Mouse (Mus musculus): Measurements from ENCODE around the gene Epha6. TPM values are rescaled to one million over a fixed set of nuclear protein-coding genes. Genes with fewer than 3 reads are reported as not detected.

Epha6 gene
- total and polyA plus RNA-seq, 3 experiments, result 0.31 TPM; not detected in 2

DNA sequence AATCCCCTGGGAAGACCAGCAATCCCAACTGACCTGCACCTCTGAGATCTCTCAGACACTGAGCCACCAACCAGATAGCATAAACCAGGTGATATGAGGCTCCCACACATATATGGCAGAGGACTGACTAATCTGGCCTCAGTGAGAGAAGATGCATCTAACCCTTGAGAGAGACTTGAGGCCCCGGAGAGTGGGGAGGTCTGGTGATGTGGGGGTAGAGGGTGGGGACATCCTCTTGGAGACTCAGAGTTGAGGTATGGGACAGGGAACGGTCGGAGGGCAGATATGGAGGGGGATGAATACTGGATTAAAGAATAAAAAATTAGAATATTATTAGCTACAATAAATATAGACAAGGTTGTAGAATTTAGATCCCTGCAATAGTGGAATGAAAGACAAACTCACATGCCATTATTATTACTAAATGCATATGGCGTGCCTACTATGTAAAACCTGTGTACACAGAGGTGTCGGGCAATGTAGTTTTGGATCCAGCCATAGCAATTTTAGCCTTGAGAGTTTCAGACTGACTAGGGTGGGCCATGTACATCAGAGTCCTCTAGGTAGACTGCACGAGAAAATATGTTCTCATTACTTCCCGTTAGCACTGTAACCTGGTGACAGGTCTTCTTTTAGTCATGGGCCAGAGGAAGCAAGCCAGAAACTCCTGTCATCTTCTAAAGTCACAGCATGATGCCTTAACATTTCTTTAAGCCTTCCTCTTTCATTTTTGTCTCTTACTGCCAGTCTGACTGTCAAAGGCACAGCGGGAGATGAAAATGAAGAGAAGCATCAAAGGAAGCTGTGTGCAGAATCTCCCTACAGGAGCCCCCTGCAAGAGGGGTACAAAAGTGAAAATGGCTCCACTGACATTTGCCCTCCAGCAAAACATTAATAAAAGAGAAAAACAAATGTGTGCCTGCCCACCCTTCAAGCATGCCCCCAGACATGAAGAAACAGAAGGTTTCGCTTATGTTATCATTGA lies 338.7 kb downstream of the Epha6 start:
- DNase-seq, result no peak

- no peak for DNase-seq
Measured at GRCm38 (mm10) chr16:60264719-60265508, 340.4 kb downstream of the Epha6 start.

DNA sequence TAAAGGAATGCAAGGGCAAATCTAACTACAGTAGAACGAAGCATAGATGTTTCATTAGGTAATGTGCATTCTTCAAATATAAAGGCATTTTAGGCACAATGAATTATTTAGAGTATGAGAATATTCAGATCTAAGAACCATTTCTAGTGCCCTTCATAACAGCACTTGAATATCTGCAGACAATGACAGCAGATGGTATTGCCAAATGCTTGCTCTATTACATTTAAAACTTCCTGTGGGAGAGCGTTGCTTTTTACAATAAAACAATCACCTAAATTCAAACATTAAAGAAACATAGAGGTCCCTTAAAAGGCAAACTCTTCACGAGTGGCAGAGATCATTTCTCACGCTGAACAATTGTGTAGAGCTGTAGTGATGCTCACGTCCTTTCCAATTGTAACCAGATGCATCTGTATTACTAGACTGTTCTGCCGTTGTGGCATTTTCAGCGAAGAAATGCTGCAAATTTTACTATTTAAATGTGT lies 347.1 kb downstream of the Epha6 start:
- no peak for DNase-seq

GRCm38 (mm10) chr16:60257623-60258022 lies 347.7 kb downstream of the Epha6 start:
- no peak for DNase-seq

- no peak for DNase-seq
Measured at GRCm38 (mm10) chr16:60257044-60257443, 348.3 kb downstream of the Epha6 start.

DNA sequence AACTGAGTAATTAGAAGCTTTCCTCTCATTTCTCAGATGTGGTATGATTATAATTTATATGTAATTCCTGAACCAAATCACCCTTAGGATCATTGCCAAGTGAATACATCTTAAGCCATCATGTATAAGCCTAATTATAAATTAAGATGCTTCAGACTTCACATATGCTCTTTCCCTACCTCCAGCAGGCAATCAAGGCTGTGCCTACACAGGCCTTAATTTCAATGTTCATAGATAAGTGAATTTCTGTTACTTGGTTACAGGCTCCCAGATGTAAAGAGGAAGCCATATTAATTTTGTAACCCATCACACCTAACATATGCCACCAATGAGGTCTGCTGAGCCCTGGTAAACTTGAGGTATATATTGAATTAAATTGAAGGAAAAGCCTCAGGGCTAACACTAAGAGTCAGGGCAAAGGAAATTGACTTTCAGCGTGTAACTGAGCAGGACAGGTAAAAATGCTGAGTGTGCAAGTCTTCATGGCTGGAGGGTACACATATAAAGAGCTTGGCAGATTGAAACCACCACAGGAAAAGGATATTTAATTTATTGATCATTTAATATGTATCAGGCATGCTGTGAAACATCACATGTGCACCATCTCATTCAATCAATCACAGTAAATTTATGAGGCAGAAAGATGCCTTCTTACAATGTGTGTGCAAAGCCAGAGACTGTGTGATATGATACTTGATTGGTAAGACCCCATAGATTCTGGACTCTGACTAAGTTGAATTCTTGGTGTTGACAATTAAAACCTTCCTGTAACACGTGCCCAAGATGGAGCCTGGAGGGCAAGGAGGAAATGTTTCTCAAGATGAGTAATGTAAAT lies 365.8 kb downstream of the Epha6 start:
- DNase-seq, result no peak

DNA sequence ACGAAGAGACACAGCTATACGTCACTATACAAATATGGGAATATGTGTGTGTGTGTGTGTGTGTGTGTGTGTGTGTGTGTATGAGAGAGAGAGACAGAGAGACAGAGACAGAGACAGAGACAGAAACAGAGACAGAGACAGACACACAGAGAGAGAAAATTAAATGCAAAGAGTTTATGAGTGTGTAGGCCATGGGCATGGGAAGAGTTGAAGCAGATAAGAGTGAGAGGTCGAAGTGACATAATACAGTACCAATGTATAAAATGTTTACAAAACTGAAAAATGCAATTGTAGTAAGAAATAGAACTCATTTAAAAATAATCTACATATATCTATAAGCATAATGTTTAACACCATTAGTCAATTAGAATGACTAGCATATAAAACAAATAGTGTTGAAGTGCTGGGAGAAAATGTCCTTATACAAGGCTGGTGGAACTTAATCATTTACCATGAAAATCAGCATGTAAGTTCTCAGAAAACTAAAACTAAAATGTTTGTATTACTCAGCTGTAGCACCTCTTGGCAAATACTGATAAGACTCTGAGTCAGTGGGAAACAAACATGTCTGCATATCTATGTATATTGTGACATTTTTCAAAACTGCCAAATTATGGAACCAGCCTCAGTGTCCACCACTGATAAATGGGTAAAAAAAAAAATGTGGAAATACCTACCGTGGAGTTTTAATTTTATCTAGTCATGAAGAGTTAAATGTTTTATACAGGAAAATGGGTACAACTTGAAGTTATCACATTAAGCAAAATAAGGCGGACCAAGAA lies 371.2 kb downstream of the Epha6 start:
- DNase-seq, result no peak

DNA sequence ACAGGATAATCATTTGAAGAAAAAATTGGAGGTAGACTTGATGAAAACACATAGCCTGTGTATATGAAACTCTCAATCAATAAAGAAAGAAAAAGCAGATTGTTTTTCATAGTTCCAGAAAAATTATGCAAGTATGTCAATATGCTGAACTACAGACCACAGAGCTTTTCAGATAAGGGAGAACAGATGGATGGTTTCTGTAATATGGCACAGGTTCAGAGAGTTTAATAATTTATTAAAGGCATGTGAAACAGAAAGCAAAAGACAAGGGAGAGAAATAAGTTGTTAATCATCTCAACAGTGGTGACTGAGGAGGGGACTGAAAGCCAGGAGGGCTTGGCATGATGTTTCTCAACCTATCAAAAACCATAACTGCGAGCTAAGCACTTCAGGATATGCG lies 372.3 kb downstream of the Epha6 start:
- DNase-seq, result no peak

DNA sequence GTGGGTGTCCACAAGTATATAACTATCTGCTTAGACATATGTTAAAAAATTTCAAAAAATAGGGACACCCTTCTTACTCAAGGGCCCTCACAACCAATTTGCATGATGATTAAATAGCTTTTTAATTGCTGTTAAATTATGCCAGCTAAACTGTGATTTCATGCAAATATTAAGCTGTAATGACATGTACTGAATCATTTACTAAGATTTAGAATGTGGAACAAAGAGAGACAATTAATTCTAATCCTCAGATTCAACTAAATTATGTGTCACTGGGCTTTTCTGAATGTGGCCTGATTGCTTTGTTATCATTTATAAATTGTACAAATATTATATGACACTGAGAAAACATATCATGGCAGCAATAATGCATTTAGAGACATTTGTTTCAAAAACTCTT lies 396.2 kb downstream of the Epha6 start:
- no peak for DNase-seq

GRCm38 (mm10) chr16:60175580-60175979 lies 429.8 kb downstream of the Epha6 start:
- no peak for DNase-seq

DNA sequence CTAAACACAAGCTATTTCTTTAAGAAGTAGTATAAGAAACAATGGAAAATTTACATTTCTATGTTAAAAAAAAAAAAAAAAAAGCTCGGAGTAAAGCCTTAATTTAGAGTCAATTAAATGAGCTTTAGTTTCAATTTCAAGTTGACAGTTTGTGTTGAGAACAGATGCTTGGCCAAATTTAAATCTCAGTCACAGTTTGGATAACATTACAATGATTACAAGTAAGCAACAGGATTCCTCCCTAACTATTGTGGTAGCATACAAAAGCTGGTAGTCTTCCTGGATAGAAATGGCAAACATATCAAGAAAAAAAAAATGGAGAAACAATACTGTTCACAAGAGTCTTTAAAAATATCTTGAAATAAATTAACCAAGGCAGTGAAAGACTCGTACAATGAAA lies 452.9 kb downstream of the Epha6 start:
- DNase-seq, result no peak

DNA sequence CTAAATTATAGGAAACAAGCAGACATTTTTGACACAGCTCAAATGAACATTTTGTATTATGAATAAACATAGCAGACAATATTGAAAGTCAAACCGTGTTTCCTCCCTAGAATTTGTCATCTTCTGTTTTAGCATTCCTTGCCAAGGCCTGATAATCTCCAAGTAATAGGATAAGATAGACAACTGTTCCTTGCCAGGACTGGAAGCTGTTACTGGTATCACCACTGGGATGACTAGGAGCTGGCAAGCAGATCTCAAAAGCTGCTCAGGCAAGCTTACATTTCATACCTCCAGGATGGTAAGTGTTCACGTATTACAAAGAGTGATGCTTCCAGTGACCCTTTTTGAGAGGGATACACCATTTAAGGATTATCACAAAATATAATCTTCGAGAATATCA lies 461.0 kb downstream of the Epha6 start:
- DNase-seq, result no peak

- no peak for DNase-seq
Measured at GRCm38 (mm10) chr16:60121435-60121834, 483.9 kb downstream of the Epha6 start.

DNA sequence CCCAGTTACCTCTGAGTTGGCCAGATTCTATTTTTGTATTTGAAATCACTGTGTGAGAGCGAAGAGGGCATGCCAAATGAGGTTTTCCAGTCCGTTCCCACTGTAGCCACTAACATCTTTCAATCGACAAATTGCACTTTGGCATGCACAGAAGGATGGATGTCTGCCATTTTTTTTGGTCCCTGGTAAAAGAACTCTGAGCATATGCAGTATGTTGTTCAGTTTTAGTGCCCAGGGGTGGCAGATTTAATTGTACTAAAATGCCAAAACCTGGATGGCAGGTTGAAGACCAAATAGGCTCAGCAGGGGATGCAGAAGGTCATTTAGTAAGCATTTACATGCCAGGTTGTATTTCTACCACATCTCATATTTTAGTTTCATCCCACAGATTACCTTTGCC lies 503.1 kb downstream of the Epha6 start:
- no peak for DNase-seq

DNA sequence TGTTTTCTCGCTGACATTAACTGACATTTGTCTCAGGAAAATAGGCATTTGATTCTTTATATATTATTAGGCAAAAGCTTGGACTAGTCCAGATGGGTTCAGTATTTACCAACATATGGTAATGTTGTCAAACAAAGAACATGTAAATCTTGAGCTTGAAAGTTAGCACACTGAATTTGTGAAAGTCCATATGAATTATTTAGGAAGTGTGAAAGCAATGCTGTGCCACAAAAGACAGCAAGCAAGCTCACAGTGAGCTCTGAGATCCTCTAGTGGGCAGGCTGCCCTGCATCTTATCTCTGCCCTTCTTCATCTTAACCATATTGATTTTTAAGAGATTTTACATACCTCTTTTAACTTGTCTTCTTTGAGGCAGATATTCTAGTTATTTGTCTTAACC lies 510.0 kb downstream of the Epha6 start:
- no peak for DNase-seq

- DNase-seq, result no peak
Measured at GRCm38 (mm10) chr16:60086976-60087375, 518.4 kb downstream of the Epha6 start.

DNA sequence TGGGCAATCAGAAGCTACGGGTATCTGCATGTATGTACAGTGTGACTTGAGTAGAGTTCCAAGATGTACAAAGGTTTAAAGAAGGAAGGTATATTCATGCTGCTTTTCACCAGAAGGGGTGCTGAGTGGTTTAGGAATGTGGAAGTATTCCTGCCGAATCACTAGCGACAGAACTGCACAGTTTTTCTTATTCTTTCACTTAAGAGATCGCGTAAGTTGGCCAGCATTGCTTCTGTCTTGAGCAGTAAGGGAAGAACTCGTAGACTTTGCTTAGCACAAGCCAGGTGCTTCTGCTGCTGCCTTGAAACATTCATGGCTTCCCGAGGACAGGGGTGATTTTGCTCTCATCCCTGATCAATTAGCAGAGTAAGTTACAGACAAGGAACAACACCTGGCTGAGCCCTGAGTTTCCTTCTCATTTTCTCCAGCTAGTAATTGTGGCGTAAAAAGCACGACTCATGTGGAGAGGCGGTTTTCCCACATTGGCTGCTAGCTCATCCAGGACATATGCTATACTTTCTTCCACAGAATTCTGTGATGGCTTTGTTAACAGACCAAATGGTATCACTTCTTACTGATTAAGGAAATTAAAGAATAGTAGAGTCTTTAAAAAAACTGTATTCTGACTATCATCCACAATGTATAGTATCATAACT lies 534.7 kb downstream of the Epha6 start:
- DNase-seq, result no peak

DNA sequence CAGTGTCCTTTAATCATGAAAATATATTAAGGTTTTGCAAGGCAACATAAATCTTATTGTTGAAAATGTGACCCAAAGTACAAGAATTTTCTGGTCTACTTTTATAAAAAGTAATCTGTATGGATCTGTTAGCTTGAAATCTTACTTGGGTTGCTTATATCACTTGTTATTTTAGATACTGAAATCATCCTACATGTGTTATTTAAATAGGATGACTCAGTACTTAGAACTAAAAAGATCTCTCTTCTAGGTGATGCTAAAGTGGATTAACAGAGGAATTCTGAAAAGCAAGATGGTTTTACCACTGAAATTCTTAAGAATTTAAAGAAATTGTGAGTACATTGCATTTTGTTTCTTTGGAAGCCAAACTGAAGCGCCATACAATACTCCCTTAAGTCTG lies 561.5 kb downstream of the Epha6 start:
- DNase-seq, result no peak

DNA sequence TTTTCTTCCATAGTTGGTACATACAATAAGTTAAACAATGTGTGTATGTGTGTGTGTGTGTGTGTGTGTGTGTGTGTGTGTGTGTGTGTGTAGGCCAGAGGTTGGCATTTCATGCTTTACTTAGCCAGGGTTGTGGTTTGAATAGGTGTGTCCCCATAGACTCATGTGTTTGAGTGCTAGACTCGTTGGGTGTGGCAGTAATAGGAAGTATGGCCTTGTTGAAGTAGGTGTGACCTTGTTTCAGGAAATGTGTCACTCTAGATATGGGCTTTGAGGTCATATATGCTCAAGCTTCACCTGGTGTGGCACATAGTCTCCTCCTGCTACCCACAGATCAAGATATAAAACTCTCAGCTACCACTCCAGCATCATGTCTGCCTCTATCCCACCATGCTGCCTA lies 577.0 kb downstream of the Epha6 start:
- DNase-seq, result no peak

DNA sequence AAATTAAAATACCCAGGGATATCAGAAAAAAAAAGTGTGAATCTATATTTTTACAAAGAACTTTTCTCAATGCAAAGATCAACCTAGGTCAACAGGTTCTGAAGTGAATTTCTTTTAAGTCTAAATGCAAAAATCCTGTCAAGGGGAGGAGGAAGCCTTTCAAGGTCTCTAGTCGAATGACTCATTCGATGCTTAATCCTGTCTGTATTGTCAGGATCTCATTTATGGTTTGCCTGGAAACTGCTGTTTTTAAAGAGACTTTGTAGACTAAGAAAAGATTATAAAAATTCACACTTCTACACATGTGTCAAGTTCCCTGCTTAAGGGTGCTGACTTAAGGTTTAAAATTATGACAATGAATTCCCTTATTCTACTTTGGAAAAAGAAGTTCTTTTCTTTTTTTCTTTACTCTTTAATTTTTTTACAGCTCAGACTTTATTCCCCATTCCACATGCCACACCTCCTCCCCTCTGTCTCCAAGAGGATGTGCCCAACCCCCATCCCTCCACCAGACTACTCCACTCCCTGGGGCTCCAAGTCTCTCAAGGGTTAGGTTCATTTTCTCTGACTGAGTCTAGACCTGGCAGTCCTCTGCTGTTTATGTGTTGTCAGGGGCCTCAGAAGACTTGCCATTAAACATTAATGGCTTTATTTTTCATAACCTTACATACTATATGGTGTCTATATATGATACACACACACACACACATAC lies 598.3 kb downstream of the Epha6 start:
- no peak for DNase-seq
